Mouse (Mus musculus) megakaryocyte-erythroid progenitor cell, adult 5-6 weeks (primary cell): Measurements from ENCODE around the gene Lrrc4. TPM values are rescaled to one million over a fixed set of nuclear protein-coding genes. Genes with fewer than 3 reads are reported as not detected.

Source experiments
- ATAC-seq: replicated peaks from 2 replicates; pipeline ENCODE4 v1.8.0; 2016; ENCODE audit warnings: mild to moderate bottlenecking, inconsistent platforms; ENCODE audit not compliant: severe bottlenecking, poor library complexity, low FRiP score, low TSS enrichment
- total RNA-seq, 2 experiments: library from RNA; stranded (forward) in 1 of 2; stranded (reverse) in 1 of 2; fragments of 200-1000, 215-1000 nt in 1 of 2; fragments of >200 nt in 1 of 2; fragmentation: Nextera tagmentation in 1 of 2; gene quantifications; 2 replicates each; pipeline ENCODE4 v1.2.3; 2014 to 2017

The Lrrc4 gene
- total RNA-seq, 2 experiments from 2014 or later, result 0.05 TPM; not detected in 1

DNA sequence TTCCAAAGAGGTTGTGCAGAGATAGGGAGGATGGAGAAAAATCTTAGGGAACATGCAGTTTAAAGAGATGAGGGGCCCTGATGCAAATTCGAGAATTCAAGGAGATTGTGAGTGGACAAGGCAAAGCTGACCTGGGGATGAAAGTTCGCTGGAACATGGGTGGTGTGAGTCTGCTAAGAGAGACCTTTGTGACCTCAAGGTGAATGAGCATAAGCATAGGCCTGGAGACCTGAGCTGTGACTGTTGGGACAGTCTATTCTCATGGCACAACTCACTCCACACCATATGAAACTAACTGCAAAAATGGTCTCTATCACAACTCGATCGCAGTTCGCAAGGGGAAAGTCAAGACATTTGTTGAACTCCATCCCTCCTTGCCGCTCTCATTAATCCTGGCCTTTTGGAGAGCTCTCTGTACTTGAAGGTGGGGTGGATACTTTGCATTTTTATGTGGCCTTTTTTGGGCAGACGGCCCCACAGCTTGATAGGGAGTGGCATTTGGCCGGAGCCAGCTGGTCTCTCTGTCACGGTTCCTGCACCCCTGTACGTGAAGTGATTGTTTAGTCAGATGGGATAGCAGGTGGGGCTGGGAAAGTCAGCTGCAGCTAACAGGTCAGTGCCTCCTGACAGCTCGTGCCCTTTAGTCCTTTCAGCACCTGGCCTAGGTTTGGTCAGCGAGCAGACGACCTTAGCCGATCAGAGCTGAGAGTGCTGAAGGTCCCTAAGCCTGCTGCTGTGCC is 83.4 kb downstream of the Lrrc4 start:
- no peak for ATAC-seq

DNA sequence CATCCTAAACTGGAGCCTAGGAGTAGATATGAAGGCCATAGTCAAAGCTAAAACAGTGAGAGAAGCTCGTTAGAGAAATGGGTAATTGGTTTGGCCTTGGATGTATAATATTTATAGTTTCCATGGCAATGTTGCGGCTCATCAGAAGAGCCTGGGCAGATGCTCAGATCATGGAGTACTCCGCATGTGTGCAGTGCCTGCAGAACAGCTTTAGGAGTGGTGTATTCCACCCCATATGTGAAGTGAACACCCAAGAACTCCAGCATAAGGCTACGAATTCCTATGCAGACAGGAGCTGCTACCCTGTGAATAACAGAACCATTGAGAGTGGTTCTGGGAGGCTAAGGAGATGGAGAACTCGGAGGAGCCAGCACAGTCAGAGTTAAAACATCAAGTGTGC is 84.5 kb downstream of the Lrrc4 start:
- no peak for ATAC-seq

DNA sequence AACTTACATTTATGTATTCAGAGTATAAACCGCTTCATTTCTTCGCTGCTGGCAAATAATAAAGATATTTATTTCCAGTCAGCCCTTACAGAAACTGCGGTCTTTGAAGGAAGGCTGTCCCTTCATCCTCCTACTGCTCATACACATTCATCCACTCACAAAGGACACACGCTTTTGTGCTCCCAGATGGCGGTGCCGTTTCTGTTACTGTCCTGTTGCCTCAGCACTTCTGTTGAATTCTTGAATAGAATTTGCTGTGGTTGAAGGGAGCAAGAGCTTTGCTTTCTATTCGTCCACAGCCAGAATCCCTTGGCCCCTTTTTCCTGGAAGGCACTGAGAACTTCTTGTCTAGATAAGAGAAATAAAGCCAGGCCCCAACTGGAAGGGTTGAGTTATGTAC is 85.7 kb downstream of the Lrrc4 start:
- no peak for ATAC-seq

DNA sequence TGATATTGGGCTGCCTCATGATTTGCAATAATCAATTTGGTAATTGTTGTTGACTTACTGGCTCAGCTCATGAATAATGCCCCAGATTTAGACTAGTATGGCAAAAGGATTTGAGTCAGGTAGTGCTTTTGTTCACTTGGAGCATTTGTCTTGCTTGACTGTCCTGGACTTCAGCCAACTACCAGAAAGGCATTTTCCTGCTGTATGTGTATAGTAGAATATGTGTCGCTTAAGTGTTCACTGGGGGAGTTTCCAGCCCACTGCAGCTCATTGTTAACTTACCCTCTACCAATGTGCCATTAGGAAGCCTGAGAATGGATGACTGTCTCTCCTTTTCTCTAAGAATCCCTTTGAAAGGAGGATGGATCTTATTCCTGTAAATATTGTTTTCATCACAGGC is 88.0 kb downstream of the Lrrc4 start:
- no peak for ATAC-seq

DNA sequence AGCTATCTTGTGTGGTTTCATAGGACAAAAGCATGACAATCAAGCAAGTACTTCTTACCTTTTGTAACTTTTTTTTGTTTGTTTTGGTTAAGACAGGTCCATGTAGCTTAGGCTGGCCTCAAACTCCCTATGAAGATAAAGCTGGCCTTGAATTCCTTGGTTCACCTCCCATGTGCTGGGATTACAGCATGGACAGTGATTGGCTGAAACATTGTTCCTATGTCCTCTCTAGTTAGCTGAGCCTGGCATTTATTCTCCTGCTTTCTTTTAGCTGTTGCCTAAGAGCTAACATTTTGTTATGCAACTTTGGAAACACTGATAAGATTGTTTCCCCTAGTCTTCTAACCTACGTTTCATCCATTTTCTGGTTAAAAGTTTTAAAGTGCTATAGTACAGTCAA is 93.9 kb downstream of the Lrrc4 start:
- no peak for ATAC-seq

DNA sequence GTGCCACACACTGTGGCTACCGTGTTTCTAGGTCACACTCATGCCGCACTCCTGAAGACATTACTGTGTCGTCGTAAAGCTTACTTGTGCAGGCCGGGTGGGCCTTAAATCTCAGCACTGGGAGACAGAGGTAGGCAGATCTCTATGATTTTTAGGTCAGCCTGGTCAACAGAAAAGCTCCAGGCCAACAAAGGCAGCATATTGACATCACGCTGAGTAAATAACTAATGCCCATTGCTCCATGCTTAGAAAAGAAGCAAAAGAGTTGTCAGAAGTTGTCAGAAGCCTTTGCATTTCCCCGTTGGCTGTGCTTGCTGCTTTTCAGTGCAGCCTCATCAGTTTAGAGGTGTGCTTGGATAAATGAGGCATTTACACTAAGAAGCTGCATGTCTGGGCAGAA is 94.9 kb downstream of the Lrrc4 start:
- no peak for ATAC-seq

DNA sequence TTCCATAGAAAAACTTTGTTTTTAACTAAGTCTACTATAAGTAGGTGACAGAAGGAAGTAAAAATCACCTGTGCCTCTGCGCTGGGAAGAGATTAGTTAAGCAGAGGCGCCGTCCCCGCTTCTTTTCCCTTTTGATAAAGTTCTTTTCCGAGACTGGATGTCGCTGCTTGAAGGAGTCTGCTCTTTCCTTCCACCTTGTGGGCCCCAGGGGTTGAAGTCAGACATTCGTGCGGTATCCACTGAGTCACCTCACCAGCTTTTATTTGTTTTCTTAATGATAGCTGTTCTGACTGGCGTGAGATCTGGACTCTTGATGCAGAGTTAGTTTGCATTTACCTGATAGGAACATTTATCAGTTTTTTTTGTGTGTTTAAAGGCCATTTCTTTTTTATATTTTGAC is 96.4 kb downstream of the Lrrc4 start:
- no peak for ATAC-seq

DNA sequence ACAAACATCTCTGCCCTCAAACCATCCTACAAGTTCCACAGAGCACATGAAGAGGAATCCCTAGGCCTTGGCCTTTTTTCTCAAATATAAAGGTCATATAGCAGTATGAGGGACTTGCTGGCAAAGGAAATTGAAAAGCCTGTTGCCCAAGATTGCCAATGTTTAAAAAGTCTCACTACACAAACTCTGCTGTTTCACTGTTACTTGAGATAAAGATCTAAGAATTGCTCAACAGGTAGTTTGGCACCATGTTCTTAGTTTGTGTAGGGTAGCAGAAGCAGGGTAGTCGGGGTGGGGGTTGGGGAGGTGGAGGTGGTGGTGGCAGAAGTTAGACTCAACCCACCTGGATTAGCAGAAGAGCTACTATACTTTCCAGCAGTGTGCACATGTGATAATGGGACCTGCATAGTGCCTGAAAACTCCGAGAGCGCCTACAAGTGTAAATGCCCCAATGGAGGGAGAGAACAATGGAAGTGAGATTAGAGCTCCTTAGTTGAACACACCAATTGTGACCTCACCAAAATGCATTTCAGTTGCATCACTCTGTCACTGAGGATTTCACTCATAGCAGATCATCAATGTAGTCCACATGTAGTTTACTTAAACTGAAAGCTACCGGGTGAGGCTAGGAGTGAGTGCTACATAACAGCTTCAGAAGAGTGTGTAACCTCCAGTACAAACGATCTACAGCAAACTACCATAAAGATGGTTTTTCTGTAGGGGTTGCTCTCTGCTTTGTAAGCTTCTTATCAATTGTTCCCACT is 97.5 kb downstream of the Lrrc4 start:
- ATAC-seq, result no peak

- ATAC-seq, result no peak
Observed at GRCm38 (mm10) chr6:28731246-28731645, 100.3 kb downstream of the Lrrc4 start.

- no peak for ATAC-seq
Observed at GRCm38 (mm10) chr6:28729649-28730048, 101.9 kb downstream of the Lrrc4 start.

DNA sequence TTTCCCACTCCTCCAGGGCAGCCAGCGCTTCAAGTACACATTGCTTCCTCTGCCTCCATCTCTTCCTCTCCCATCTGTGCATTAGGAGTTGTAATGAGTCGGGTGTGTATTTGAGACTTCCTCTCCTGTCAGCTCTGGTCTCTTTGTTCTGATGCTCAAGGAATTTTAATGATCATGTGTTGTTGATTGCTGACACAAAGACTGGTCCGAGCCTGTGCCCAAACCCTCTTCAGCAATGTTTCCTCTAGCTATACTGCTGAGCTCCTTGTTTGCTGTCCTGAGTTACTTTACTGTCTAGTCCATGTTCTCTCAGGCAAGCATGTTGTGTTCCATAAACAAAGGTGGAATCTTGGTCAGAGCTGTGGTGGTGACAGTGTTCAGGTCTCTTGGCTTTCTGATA is 102.3 kb downstream of the Lrrc4 start:
- no peak for ATAC-seq

- ATAC-seq, result no peak
Observed at GRCm38 (mm10) chr6:28724776-28725175, 106.8 kb downstream of the Lrrc4 start.

DNA sequence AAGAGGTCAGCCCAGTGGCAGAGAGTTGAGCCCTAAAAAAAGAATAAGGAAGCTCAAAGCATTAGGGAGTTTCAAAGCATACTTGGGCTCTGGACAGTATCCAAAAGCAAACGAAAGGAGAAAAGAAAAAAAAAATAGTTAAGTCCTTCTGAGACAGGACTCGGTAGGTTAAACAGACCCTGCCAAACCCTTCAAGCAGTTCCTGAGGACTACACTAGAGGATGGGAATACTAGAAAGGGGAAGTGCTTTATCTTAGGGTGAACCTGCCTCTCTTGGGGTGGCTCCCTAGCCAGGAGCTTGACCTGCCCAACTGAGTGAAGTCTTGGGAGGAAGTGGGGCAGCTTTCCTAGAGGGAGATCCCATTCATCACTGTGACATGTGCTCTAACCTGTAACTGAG is 108.5 kb downstream of the Lrrc4 start:
- peak; percentile 69; the same call in 1 of the 2 replicates for ATAC-seq

GRCm38 (mm10) chr6:28720391-28721171 is 111.0 kb downstream of the Lrrc4 start:
- ATAC-seq, result no peak

GRCm38 (mm10) chr6:28717845-28718237 is 113.7 kb downstream of the Lrrc4 start:
- ATAC-seq, result no peak

DNA sequence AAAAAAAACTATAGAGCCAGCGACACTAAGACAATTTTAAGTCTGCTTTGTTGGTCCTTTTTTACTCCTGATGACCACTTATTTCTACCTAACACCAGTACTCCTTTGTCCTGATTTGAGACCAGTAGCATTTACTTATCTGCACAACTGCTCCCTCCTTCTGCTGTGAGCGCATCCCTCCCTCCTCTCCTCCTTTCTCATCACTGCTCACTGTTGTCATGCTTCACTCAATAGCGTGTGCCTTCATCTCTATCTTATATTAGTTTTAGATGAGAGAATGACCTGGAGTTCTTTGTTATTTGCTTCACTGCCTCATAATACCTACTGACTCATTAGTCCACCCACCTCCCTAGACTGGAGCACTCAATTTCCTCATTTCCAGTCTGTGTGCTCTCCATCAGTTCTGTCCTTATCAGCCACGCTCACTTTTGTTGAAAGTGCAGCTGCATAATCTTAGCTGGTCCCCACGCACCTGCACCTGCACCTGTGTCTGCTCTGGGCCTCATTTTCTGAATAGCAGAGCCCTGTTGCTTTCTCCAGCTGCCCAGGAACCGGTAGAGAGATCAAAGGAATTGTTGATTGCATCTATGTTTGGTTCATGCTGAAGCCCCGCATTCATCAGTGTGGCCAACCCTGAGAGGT is 114.2 kb downstream of the Lrrc4 start:
- ATAC-seq, result 0 out of 2 replicates have a peak, but pooled peaks have one; percentile 30

DNA sequence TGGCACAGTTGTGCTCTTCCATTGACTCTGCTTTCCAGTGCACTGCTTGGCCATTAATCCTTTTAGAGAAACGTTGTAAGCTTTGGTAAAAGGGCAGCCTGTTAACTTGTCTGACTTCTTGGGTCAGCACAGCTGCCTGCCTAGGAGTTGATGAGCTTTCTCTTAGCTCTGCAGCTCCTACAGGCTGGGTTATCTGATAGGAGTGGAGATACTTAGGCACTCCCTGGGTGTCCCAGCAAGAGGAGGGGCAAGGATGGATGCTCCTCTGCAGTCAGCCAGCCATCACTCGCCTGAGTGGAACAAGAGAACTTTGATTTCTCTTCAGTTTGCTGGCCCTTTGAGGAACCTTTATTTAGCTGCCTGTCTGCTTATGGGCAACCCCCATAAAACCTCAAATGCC is 121.5 kb downstream of the Lrrc4 start:
- no peak for ATAC-seq

GRCm38 (mm10) chr6:28706976-28707592 is 124.5 kb downstream of the Lrrc4 start:
- peak; percentile 77 for ATAC-seq
